Mouse (Mus musculus) lung, postnatal 10 days (tissue): ENCODE measurements at regions not wholly inside any gene's neighbourhood (a gene's known extent, or its start where the extent isn't known, plus 50 kb on each side); places are given as distances from the start of the nearest gene placed in this dataset.
"Not testable (repeated sequence)": the region's sequence is repeated elsewhere in the genome, so short reads cannot be mapped to it uniquely, and the experiment has no call there.

Experiments used
- DNase-seq: peaks from one replicate; pipeline ENCODE4 v3.0.0; 2021

- DNase-seq = no peak
Observed at GRCm38 (mm10) chr10:104592009-104592603, 398.3 kb downstream of the Gm4340 start.

- no peak for DNase-seq
Observed at GRCm38 (mm10) chr10:104595920-104596319, 402.1 kb downstream of the Gm4340 start.

- DNase-seq = no peak
Observed at GRCm38 (mm10) chr10:104627629-104628028, 433.8 kb downstream of the Gm4340 start.

- DNase-seq = no peak
Observed at GRCm38 (mm10) chr10:104651020-104651419, 457.2 kb downstream of the Gm4340 start.

- DNase-seq = no peak
Observed at GRCm38 (mm10) chr10:104660298-104660697, 466.5 kb downstream of the Gm4340 start.

GRCm38 (mm10) chr10:104661672-104662071 lies 467.8 kb downstream of the Gm4340 start:
- peak; percentile 26 for DNase-seq

- no peak for DNase-seq
Observed at GRCm38 (mm10) chr10:104668286-104668685, 474.4 kb downstream of the Gm4340 start.

GRCm38 (mm10) chr10:104684717-104685336 lies 491.0 kb downstream of the Gm4340 start:
- no peak for DNase-seq

- DNase-seq = no peak
Observed at GRCm38 (mm10) chr10:104685857-104686256, 492.0 kb downstream of the Gm4340 start.

GRCm38 (mm10) chr10:104686669-104687068 lies 492.8 kb downstream of the Gm4340 start:
- DNase-seq = peak; percentile 13

GRCm38 (mm10) chr10:104694974-104695373 lies 501.1 kb downstream of the Gm4340 start:
- DNase-seq = no peak

- DNase-seq = no peak
Observed at GRCm38 (mm10) chr10:104708926-104709325, 515.1 kb downstream of the Gm4340 start.

- DNase-seq = not testable (repeated sequence)
Observed at GRCm38 (mm10) chr10:104713281-104713915, 519.6 kb downstream of the Gm4340 start.
